Mouse (Mus musculus) B cell, adult 62 days (primary cell): ENCODE data around the gene Stat5b. TPM values are rescaled to one million over a fixed set of nuclear protein-coding genes. Genes with fewer than 3 reads are reported as not detected.

Experiments used
- total RNA-seq: library from RNA; stranded (reverse); gene quantifications from 4 replicates; pipeline ENCODE4 v1.2.4, GENCODE M21; 2023

Stat5b gene
- total RNA-seq = 63.6 to 80.0 TPM (median 72.1 TPM) in 4 replicates

GRCm38 (mm10) chr11:100850038-100850777, at the start of gene Stat5b:
Gene Stat5b, minus strand, starts transcription at chr11:100850724.

DNA sequence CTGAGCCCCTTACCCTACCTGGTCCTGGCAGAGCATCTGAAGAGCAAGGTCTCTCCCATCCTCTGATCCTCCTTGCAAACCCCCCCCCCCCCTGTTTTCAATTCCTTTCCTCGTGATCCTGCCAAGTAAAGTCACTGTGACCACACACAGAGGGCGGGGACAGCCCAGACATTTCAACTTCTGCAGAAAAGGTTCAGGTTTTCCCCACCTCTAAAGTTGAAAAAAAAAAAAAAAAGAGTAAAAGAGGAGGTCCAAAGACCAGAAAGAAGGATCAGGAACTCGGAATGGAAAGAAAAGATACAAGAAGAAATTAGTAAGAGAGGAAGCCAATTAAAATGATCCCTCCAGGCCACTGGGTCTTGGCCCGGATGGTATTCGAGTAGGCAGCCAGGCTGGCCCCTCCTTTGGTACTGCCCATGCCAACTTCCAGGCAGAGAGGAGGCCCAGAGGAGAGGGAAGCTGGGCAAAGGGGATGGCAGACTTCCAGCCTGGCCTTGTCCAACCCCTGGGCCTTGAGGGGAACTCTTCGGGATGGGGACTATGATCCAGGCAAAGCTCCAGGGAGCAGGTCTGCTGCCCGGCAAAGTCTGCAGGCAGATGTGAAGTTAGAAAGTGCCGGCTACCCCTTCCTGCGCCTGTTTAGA, 8.5 kb upstream of the Stat5b start, which contains the start of gene Stat5a:
Gene Stat5a (plus strand): TSS at position 417 of the 644 bp plus-strand sequence.

DNA sequence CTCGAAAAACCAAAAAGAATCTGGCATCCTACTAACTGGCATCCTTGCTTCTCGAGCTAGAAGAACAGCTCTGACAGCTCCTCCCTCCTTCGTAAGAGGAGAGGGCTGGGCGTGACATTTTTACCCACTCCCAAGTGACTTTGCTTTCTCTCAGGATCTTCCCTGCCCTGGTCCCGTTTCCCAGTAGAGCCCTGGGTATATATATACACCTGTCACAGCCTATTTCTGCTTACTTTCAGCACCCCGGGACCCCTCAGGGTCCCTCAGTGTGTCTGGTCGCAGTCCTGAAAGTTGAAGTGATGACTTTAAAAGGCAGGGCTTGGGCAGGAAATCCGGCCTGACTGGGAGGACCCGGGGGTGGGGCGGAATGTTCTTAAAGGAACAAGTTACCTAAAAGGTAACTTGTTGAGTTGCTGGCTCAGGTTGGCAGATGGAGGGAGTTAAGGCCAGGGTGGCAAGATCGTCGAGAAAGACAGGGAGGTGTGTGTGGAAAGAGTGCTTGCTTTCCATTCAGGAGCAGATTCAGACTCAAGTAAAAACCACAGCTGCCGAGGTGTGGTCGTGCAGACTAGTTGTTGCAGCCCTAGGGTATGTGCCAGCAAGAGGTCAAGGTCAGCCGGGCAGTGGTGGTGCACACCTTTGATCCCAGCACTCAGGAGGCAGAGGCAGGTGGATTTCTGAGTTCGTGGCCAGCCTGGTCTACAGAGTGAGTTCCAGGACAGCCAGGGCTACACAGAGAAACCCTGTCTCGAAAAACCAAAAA, 79.7 kb downstream of the Stat5b start, which contains the start of gene Ghdc:
Gene Ghdc (minus strand): TSS at position 312 of the 763 bp plus-strand sequence.

DNA sequence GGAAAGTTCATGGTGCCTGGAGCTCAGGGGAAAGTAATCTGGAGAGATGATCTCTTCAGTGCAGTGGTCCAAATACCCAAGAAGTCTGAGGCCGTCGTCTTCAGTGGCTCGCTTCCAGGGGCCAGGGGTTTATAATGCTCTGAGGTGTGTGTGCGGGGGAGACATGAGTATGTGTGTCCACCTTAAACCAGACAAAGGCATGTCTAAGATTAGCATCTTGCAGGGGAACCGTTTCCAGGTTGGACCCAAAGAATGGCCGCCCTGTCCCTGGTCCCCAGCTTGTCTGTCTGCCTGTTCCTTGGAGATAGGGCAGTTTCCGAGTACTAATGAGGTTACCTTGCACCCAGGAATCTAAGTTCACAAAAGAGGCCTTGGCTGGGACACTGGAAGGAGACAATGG, 87.7 kb downstream of the Stat5b start, which contains the start of gene Hcrt:
Gene Hcrt (minus strand): TSS at position 101 of the 400 bp plus-strand sequence.

GRCm38 (mm10) chr11:100759611-100760233, 90.8 kb downstream of the Stat5b start, which contains the start of gene Kcnh4:
Gene Kcnh4, minus strand, starts transcription at chr11:100759942.

GRCm38 (mm10) chr11:100738066-100738604, 112.4 kb downstream of the Stat5b start, which contains the start of gene Rab5c:
Gene Rab5c, minus strand, starts transcription at chr11:100738215.

Other genes with a start within 250 kb of the Stat5b start
- gene Nkiras2, start 231.5 kb downstream of the Stat5b start, total RNA-seq = 18.9 to 25.1 TPM (median 22.7 TPM) in 4 replicates
- 374 to 427 TPM (median 395 TPM) in 4 replicates for gene Dnajc7, start 230.6 kb downstream of the Stat5b start, total RNA-seq
- not detected in 4 replicates for gene Zfp385c, start 158.3 kb downstream of the Stat5b start, total RNA-seq
- gene Dhx58, start 146.5 kb downstream of the Stat5b start, total RNA-seq = 14.2 to 20.9 TPM (median 18.3 TPM) in 4 replicates
- 36.7 to 39.7 TPM (median 38.7 TPM) in 4 replicates for gene Kat2a, start 138.3 kb downstream of the Stat5b start, total RNA-seq
- gene Hspb9, start 136.9 kb downstream of the Stat5b start, total RNA-seq = not detected in 4 replicates
- 123 to 134 TPM (median 127 TPM) in 4 replicates for gene Rab5c, start 112.5 kb downstream of the Stat5b start, total RNA-seq
- gene Kcnh4, start 90.8 kb downstream of the Stat5b start, total RNA-seq = 8.1 to 10.4 TPM (median 9.4 TPM) in 4 replicates
- gene Hcrt, start 87.8 kb downstream of the Stat5b start, total RNA-seq = not detected in 4 replicates
- gene Ghdc, start 79.8 kb downstream of the Stat5b start, total RNA-seq = 21.1 to 24.9 TPM (median 23.1 TPM) in 4 replicates
- 37.4 to 39.2 TPM (median 38.4 TPM) in 4 replicates for gene Stat5a, start 8.6 kb upstream of the Stat5b start, total RNA-seq
- gene Stat3, start 88.8 kb upstream of the Stat5b start, total RNA-seq = 260 to 282 TPM (median 268 TPM) in 4 replicates
- 0.27 to 0.88 TPM in 2 of 4 replicates, not detected in the others for gene Cavin1, start 120.2 kb upstream of the Stat5b start, total RNA-seq
- gene Atp6v0a1, start 158.7 kb upstream of the Stat5b start, total RNA-seq = 66.2 to 98.9 TPM (median 80.0 TPM) in 4 replicates
- 12.9 to 16.4 TPM (median 15.4 TPM) in 4 replicates for gene Naglu, start 219.3 kb upstream of the Stat5b start, total RNA-seq
- 0.86 to 2.2 TPM (median 1.4 TPM) in 4 replicates for gene Hsd17b1, start 227.7 kb upstream of the Stat5b start, total RNA-seq
- 13.9 to 15.7 TPM (median 14.8 TPM) in 4 replicates for gene Coasy, start 231.8 kb upstream of the Stat5b start, total RNA-seq
- 32.6 to 43.0 TPM (median 36.8 TPM) in 4 replicates for gene Mlx, start 236.6 kb upstream of the Stat5b start, total RNA-seq
- gene Psmc3ip, start 244.7 kb upstream of the Stat5b start, total RNA-seq = 3.7 to 4.6 TPM (median 4.2 TPM) in 4 replicates